ENCODE assay signal across 29 mouse cellular contexts in the genomic region with DNA sequence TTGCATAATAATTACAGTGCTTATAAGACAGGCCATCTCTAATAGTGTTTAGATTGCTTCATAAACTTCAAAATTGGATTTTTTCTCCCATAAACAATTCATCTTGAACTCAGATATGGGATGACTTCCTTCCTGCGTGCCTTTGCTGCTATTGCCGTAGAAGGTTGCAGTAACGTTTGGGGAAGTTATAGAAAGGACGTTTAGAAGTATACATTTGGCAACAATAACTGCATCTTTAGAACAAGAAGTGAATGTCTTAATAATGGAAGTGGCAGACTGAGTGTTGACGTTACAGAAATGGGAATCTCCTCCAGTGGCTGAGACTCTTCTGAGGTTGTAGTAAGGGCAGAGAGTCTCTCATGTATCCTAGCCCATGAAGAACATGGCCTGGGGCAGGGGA.
DNase-seq lines count a peak whose midpoint lies in the region; ATAC-seq and TF ChIP-seq lines count a peak whose summit lies in the region.
"Had no signal": no experiment of that assay in that cellular context is flagged by ENCODE, and none has a peak within 500 bp of the region (broad histone marks: within the 10 kb centered on the region; RNA-seq: fewer than 3 reads in every experiment).

No protein-coding gene starts in this region.

- no peaks in the 10 kb centered on the region for H3K27me3 ChIP-seq in MEL (ENCODE audit: control insufficient read depth in 1 of 2, insufficient read depth in 2 of 2, low read length in 2 of 2)
- H3K27me3 ChIP-seq in midbrain, embryonic 13.5 days = no peaks in the 10 kb centered on the region
- H3K27me3 ChIP-seq: CH12.LX; forebrain, embryonic 12.5 days had no signal

- H3K9ac ChIP-seq in MEL (ENCODE audit: control insufficient read depth, low read depth, low read length, poor library complexity, severe bottlenecking) = peak overlapping the region; percentile 46
- no peak overlapping the region for H3K9ac ChIP-seq in midbrain, embryonic 13.5 days (replicated peaks)
- H3K9ac ChIP-seq: embryonic facial prominence, embryonic 13.5 days; embryonic facial prominence, embryonic 15.5 days; forebrain, embryonic 12.5 days had no signal

- H3K79me2 ChIP-seq in MEL (ENCODE audit: control insufficient read depth, insufficient read depth, low read length, poor library complexity) = no peaks in the 10 kb centered on the region

- TF ChIP-seq EP300 in MEL (IDR thresholded peaks at IDR 0.05; ENCODE audit: low read depth in 1 of 2, low read length in 2 of 2) = peak in 1 of 2 experiments; percentile 25; a peak in 1 of 4 replicates

- peak overlapping the region in 1 of 2 experiments; percentile 23; a peak in 1 of 4 replicates for H3K4me3 ChIP-seq in MEL (ENCODE audit: control insufficient read depth in 1 of 2, insufficient read depth in 1 of 2, low read depth in 2 of 2, low read length in 2 of 2)
- no peak overlapping the region for H3K4me3 ChIP-seq in midbrain, embryonic 13.5 days (replicated peaks)
- H3K4me3 ChIP-seq: embryonic facial prominence, embryonic 13.5 days; embryonic facial prominence, embryonic 15.5 days; erythroblast, embryonic 14.5 days; forebrain, embryonic 10.5 days; forebrain, embryonic 12.5 days had no signal

- no peak for TF ChIP-seq CTCF in MEL (IDR thresholded peaks at IDR 0.05 in 2 of 3, conservative IDR thresholded peaks at IDR 0.05 in 1 of 3; ENCODE audit: control insufficient read depth in 1 of 3, insufficient read depth in 1 of 3, low read depth in 2 of 3, low read length in 3 of 3, poor library complexity in 1 of 3, severe bottlenecking in 1 of 3)

- TF ChIP-seq RAD21 in MEL (IDR thresholded peaks at IDR 0.05; ENCODE audit: low read depth, low read length) = no peak

- DNase-seq in 416B (ENCODE audit: low read depth) = peak; percentile 17
- DNase-seq in MEL (ENCODE audit: low read depth, low spot score) = peak; percentile 60
- DNase-seq in kidney, adult 8-10 months = no peak
- no peak for DNase-seq in left cerebral cortex, postnatal 14 days (ENCODE audit: low spot score in 2 of 2)
- DNase-seq: adrenal gland, adult 8-10 months; adrenal gland, postnatal 14 days; adrenal gland, postnatal 36 days; B cell, adult 2 months; cerebellum, adult 11-12 months; cerebellum, adult 2 months; cerebellum, adult 9-10 months; cerebellum, postnatal 10 days; cerebellum, postnatal 25 days; embryo, embryonic 11 days had no signal

- peaks cover 3 to 17% of the 10 kb centered on the region in 2 experiments; a peak in 3 of 4 replicates for H3K4me1 ChIP-seq in MEL (ENCODE audit: control insufficient read depth in 1 of 2, insufficient read depth in 2 of 2, low read length in 2 of 2)
- no peaks in the 10 kb centered on the region for H3K4me1 ChIP-seq in midbrain, embryonic 13.5 days (replicated peaks)
- H3K4me1 ChIP-seq: embryonic facial prominence, embryonic 15.5 days; forebrain, embryonic 12.5 days had no signal

- no peaks in the 10 kb centered on the region for H3K9me3 ChIP-seq in MEL (replicated peaks; ENCODE audit: insufficient read depth, low read length)
- no peaks in the 10 kb centered on the region for H3K9me3 ChIP-seq in midbrain, embryonic 13.5 days
- H3K9me3 ChIP-seq: embryonic facial prominence, embryonic 13.5 days; embryonic facial prominence, embryonic 15.5 days; forebrain, embryonic 10.5 days; forebrain, embryonic 12.5 days had no signal

- TF ChIP-seq POLR2A in MEL (IDR thresholded peaks at IDR 0.05; ENCODE audit: control insufficient read depth in 1 of 2, insufficient read depth in 1 of 2, low read depth in 1 of 2, low read length in 2 of 2, poor library complexity in 1 of 2) = no peak

- peak; percentile 95 for ATAC-seq in granulocyte monocyte progenitor cell, adult 5-6 weeks (replicated peaks; ENCODE audit: poor library complexity, severe bottlenecking)
- peak; percentile 79 for ATAC-seq in megakaryocyte progenitor cell, adult 5-6 weeks (replicated peaks; ENCODE audit: poor library complexity)
- ATAC-seq in midbrain, embryonic 13.5 days = no peak
- ATAC-seq: activated CD4-positive, CD25-positive, alpha-beta regulatory T cell, adult 4 months; CD4-positive, CD25-positive, alpha-beta regulatory T cell, adult 4 months; forebrain, embryonic 14.5 days; forebrain, embryonic 16.5 days; Patski had no signal

- H3K36me3 ChIP-seq in MEL (ENCODE audit: control insufficient read depth in 1 of 2, insufficient read depth in 2 of 2, low read length in 2 of 2) = peaks cover 0 to 18% of the 10 kb centered on the region in 2 experiments; a peak in 2 of 4 replicates
- H3K36me3 ChIP-seq in midbrain, embryonic 13.5 days = no peaks in the 10 kb centered on the region
- H3K36me3 ChIP-seq: embryonic facial prominence, embryonic 13.5 days; embryonic facial prominence, embryonic 15.5 days; forebrain, embryonic 10.5 days; forebrain, embryonic 12.5 days; G1E had no signal

- H3K4me2 ChIP-seq in midbrain, embryonic 13.5 days (replicated peaks) = no peak overlapping the region
- H3K4me2 ChIP-seq: embryonic facial prominence, embryonic 13.5 days; embryonic facial prominence, embryonic 15.5 days; forebrain, embryonic 12.5 days had no signal

- intact Hi-C loops in left cerebral cortex, postnatal 14 days (cut with DNase I) = no loop called here

- peak overlapping the region; percentile 53 for H3K27ac ChIP-seq in MEL (ENCODE audit: control insufficient read depth, low read depth, low read length)
- no peak overlapping the region for H3K27ac ChIP-seq in midbrain, embryonic 13.5 days
- H3K27ac ChIP-seq: embryonic facial prominence, embryonic 13.5 days; embryonic facial prominence, embryonic 15.5 days; forebrain, embryonic 10.5 days; forebrain, embryonic 12.5 days had no signal

- WGBS in midbrain, embryonic 13.5 days = 90% methylated on average over 5 of the region's 5 CpGs

TF ChIP-seq in MEL, 35 proteins besides CTCF, POLR2A, EP300 and RAD21:
- TF ChIP-seq ZNF384 (IDR thresholded peaks at IDR 0.05; ENCODE audit: low read depth, low read length) = no peak
- TF ChIP-seq MYC (IDR thresholded peaks at IDR 0.05; ENCODE audit: low read depth, low read length) = no peak
- TF ChIP-seq TCF12 (IDR thresholded peaks at IDR 0.05; ENCODE audit: low read depth, low read length) = no peak
- TF ChIP-seq USF2 (IDR thresholded peaks at IDR 0.05; ENCODE audit: borderline replicate concordance in 1 of 2, insufficient read depth in 1 of 2, low read depth in 1 of 2, low read length in 2 of 2) = no peak
- no peak for TF ChIP-seq HCFC1 (IDR thresholded peaks at IDR 0.05; ENCODE audit: low read depth, low read length)
- TF ChIP-seq MYB (IDR thresholded peaks at IDR 0.05; ENCODE audit: low read depth, low read length) = no peak
- no peak for TF ChIP-seq UBTF (IDR thresholded peaks at IDR 0.05; ENCODE audit: borderline replicate concordance, insufficient read depth, low read depth, low read length)
- no peak for TF ChIP-seq BHLHE40 (IDR thresholded peaks at IDR 0.05; ENCODE audit: borderline replicate concordance, low read depth, low read length)
- no peak for TF ChIP-seq ZKSCAN1 (IDR thresholded peaks at IDR 0.05; ENCODE audit: low read depth, low read length)
- TF ChIP-seq ZMIZ1 (IDR thresholded peaks at IDR 0.05; ENCODE audit: low read depth, low read length) = no peak

Comparison
In these comparisons a context has a peak if more than half of its experiments do, and no peak if none do; other contexts are left out.
1. DNase-seq: peak in 416B (single experiment) and MEL (single experiment); none in kidney, adult 8-10 months (0 of 2) and left cerebral cortex, postnatal 14 days (0 of 2).